Mouse (Mus musculus) urinary bladder, postnatal 0 days (tissue): ENCODE results near the gene Pip4p1. TPM values are rescaled to one million over a fixed set of nuclear protein-coding genes. Genes with fewer than 3 reads are reported as not detected.

Source experiments
- polyA plus RNA-seq: library from polyadenylated mRNA; unstranded; fragments of >200 nt; fragmentation: Nextera tagmentation; extraction: Ambion mirVana; gene quantifications from 2 replicates; pipeline ENCODE4 v1.2.1, GENCODE M21; 2015

Gene Pip4p1
- polyA plus RNA-seq, result 32.4 and 42.5 TPM in 2 replicates

DNA sequence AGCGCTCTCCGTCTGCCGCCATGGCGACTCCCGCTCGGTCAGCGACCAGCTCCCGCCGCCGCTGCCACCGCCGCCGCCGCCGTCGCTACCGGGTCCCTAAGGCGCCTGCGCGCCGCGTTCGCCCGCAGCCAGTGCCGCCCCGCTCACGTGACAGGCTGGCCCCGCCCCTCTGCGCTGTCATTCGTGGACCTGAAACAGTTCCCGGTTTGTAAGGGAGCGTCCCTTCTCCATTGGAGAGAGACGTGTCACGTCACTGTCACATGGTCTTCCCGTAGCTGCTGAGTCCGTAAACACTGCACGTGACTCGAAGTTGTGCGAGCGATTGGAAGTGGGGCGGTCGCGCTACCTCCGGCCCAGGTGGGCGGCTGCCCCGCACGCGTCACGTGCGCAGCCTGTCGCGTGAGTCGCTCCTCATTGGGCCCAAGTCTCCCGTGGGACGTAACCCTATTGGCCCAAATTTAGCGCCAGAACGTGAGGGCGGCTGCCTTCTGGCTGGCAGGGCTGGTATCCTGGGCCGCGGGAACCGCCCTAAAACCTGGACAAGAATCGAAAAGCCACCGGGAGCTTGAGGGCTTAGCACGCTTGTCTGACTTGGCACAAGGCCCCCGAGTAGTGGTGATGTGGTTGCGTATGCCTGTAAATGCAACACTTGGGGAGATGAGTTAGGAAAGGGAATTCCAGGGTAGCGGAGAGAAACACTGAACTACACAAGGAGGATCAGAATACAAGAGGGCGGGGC lies at the start of gene Pip4p1, which contains the start of gene Pnp:
Gene Pip4p1, minus strand, starts transcription at position 103 of the 739 bp plus-strand sequence.
Gene Pnp, plus strand, starts transcription at position 329 of the 739 bp plus-strand sequence.

GRCm38 (mm10) chr14:50955942-50956508 lies 25.4 kb upstream of the Pip4p1 start, which contains the start of gene Pnp2:
Gene Pnp2, plus strand, starts transcription at chr14:50955992.

DNA sequence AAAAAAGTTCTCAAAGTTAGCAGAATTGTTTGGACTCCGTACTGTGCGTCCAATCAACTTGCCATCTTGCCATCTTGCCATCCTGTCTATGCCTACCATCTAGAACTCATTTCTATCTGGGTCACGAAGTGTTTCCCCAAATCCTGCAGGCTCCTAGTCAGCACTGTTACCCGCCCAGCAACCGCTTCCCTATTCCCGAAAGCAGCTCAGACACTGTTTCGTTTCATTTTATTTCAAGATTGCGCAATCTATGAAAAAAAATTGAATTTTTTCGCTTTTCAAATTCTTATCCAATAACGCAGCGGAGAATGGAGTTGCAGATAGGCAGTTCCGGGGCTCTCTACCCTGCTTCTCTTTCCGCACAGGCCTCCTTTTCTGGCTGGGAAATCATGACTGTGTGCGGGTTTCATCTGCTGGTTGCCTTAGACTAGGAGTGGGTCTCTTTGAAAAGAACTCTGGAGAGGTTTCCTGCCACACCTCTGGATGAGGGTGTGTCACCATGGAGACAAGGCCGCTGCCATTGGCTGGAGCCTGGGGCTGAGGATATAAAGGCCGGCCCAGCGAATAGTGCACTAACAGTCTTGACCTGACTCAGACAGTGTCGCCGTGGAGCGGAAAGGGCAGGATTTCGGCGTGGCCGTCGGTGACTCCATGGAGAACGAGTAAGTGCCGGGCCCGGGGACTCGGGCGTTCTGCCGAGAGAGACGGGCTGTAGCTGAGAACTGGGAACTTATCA lies 13.4 kb upstream of the Pip4p1 start, which contains the start of gene Gm49342:
Gene Gm49342, plus strand, starts transcription at position 586 of the 736 bp plus-strand sequence.

GRCm38 (mm10) chr14:50924281-50925064 lies 6.2 kb downstream of the Pip4p1 start, which contains the start of the genes Osgep and Apex1:
Gene Osgep, minus strand, starts transcription at chr14:50924893.
Gene Apex1, plus strand, starts transcription at chr14:50924968.

GRCm38 (mm10) chr14:50897374-50897765 lies 33.3 kb downstream of the Pip4p1 start, which contains the start of gene Klhl33:
Gene Klhl33, minus strand, starts transcription at chr14:50897507.

Other genes starting within 250 kb of the Pip4p1 start
- not detected in 2 replicates for gene Olfr747, start 237.7 kb downstream of the Pip4p1 start, polyA plus RNA-seq
- gene Olfr748, start 223.5 kb downstream of the Pip4p1 start, polyA plus RNA-seq, result not detected in 2 replicates
- not detected in 2 replicates for gene Olfr749, start 185.8 kb downstream of the Pip4p1 start, polyA plus RNA-seq
- 36.4 and 40.1 TPM in 2 replicates for gene Ttc5, start 145.3 kb downstream of the Pip4p1 start, polyA plus RNA-seq
- not detected in 2 replicates for gene Ccnb1ip1, start 123.1 kb downstream of the Pip4p1 start, polyA plus RNA-seq
- gene Parp2, start 123.0 kb downstream of the Pip4p1 start, polyA plus RNA-seq, result 26.6 and 27.3 TPM in 2 replicates
- gene Tep1, start 60.3 kb downstream of the Pip4p1 start, polyA plus RNA-seq, result 6.8 and 7.5 TPM in 2 replicates
- 0.31 and 0.64 TPM in 2 replicates for gene Klhl33, start 33.3 kb downstream of the Pip4p1 start, polyA plus RNA-seq
- gene Osgep, start 6.0 kb downstream of the Pip4p1 start, polyA plus RNA-seq, result 78.2 and 87.5 TPM in 2 replicates
- 91.5 and 98.7 TPM in 2 replicates for gene Apex1, start 5.9 kb downstream of the Pip4p1 start, polyA plus RNA-seq
- gene Pnp, start 226 bp upstream of the Pip4p1 start, polyA plus RNA-seq, result 46.9 and 49.2 TPM in 2 replicates
- not detected in 2 replicates for gene Gm49342, start 13.7 kb upstream of the Pip4p1 start, polyA plus RNA-seq
- gene Pnp2, start 25.1 kb upstream of the Pip4p1 start, polyA plus RNA-seq, result 0.75 and 1.3 TPM in 2 replicates
- gene Rnase10, start 76.9 kb upstream of the Pip4p1 start, polyA plus RNA-seq, result 0.21 TPM in 1 of 2 replicates, not detected in the other
- not detected in 2 replicates for gene Rnase9, start 111.0 kb upstream of the Pip4p1 start, polyA plus RNA-seq
- not detected in 2 replicates for gene Rnase11, start 119.3 kb upstream of the Pip4p1 start, polyA plus RNA-seq
- 0.19 and 0.34 TPM in 2 replicates for gene Rnase12, start 126.8 kb upstream of the Pip4p1 start, polyA plus RNA-seq
- not detected in 2 replicates for gene Olfr750, start 143.6 kb upstream of the Pip4p1 start, polyA plus RNA-seq
- 97.5 and 101 TPM in 2 replicates for gene Rnase4, start 160.2 kb upstream of the Pip4p1 start, polyA plus RNA-seq
- 12.3 and 13.3 TPM in 2 replicates for gene Ang, start 160.3 kb upstream of the Pip4p1 start, polyA plus RNA-seq
- gene Eddm3b, start 183.6 kb upstream of the Pip4p1 start, polyA plus RNA-seq, result not detected in 2 replicates
- 0.46 and 1.8 TPM in 2 replicates for gene Rnase6, start 193.1 kb upstream of the Pip4p1 start, polyA plus RNA-seq
- not detected in 2 replicates for gene Rnase1, start 215.9 kb upstream of the Pip4p1 start, polyA plus RNA-seq
- not detected in 2 replicates for gene Rnase2b, start 231.4 kb upstream of the Pip4p1 start, polyA plus RNA-seq